Mouse (Mus musculus) liver (tissue): ENCODE results near the gene Tgfbrap1.
"Not testable (repeated sequence)": the region's sequence is repeated elsewhere in the genome, so short reads cannot be mapped to it uniquely, and the experiment has no call there.

Source experiments
- DNase-seq: peaks from one replicate; pipeline ENCODE4 v3.0.0-alpha.2; 2020; ENCODE audit warnings: mixed read lengths

Gene Tgfbrap1

GRCm38 (mm10) chr1:43098031-43098984, at the start of gene Tgfbrap1, which contains the start of gene AI597479:
Gene Tgfbrap1 (minus strand): TSS chr1:43098637.
Gene AI597479 (plus strand): TSS chr1:43098710.
- DNase-seq: peak; percentile 86

- DNase-seq: no peak
Observed at GRCm38 (mm10) chr1:43147474-43147873, 49.0 kb upstream of the Tgfbrap1 start.

GRCm38 (mm10) chr1:43145388-43145787, 47.0 kb upstream of the Tgfbrap1 start:
- no peak for DNase-seq

- DNase-seq: no peak
Observed at GRCm38 (mm10) chr1:43144338-43144906, 46.0 kb upstream of the Tgfbrap1 start.

GRCm38 (mm10) chr1:43143791-43144190, 45.4 kb upstream of the Tgfbrap1 start:
- no peak for DNase-seq

- no peak for DNase-seq
Observed at GRCm38 (mm10) chr1:43143284-43143683, 44.8 kb upstream of the Tgfbrap1 start.

GRCm38 (mm10) chr1:43142849-43143248, 44.4 kb upstream of the Tgfbrap1 start:
- DNase-seq: no peak

DNA sequence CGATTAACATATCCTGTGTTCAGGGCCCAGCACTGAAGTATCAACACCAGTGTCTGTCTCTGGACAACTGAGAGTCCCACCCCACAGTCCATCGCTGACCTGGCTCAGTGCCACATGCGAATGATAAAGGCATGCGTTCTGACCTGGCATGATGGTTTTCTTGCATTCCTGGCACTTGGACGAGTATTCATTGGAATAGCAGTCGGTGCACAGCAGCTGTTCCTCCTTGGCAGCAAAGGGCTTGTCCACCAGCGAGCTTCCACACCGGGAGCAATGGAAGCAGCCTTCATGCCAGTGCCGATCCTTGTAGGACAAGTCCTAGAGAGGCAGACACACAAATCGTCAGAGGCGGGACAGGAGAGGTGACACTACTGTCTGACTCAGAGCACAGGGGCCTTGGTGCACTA, 43.1 kb upstream of the Tgfbrap1 start:
- no peak for DNase-seq

- peak; percentile 85 for DNase-seq
Observed at GRCm38 (mm10) chr1:43139587-43140266, 41.3 kb upstream of the Tgfbrap1 start.

- DNase-seq: peak; percentile 19
Observed at GRCm38 (mm10) chr1:43138268-43138812, 39.9 kb upstream of the Tgfbrap1 start.

- no peak for DNase-seq
Observed at GRCm38 (mm10) chr1:43137334-43137733, 38.9 kb upstream of the Tgfbrap1 start.

- DNase-seq: not testable (repeated sequence)
Observed at GRCm38 (mm10) chr1:43136488-43137029, 38.1 kb upstream of the Tgfbrap1 start.

DNA sequence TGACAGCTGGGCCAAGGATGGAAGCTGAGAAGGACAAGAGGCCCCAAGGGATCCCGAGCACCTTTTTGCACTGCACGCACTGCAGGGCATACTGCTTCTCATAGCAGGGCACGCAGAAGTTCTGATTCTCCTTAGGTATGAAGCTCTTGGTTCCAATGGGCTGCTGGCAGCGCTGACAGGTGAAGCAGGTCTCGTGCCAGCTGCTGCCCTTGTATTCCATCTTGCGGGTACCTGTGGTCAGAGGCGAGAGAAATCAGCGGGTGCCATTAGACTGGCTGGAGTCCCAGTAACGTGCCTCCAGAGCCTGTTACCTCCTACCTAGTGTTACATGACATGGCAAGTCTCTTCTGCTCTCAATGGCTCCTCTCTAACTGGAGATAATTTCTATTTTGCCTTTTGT, 33.2 kb upstream of the Tgfbrap1 start:
- DNase-seq: no peak

DNA sequence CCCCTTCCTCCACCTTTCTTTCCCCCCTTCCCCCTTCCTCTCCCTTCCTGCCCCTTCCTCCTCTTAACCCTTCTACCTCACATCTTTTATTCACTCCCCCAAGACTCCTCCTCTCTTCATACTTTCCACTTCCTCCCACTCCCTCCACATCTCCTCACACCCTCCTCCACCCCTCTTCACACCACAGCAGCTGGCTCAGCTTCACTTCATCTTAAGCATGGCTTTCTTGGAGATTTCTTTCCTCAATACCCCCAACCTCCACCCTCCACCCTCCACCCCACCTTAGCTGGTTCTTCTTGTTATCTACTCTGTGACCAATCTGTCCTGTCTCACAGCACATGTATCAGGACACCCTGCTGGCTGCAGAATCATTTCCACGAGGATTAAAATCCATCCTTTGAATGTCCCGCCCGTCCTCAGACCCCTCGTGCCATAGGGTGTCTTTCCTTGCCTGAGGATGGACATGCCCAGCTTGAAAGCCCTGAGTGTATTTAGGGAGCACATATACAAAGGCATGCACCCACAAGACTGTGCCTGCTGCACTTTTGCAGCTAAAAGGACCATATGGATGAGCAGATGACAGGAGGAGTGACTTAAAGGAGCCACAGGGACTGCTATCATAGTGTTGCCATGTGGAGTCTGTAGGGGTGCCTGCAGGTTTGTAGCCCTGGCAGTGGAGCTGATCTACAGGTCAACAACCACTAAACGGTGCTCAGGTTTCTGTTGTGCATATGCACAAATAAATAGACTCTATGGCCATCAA, 32.0 kb upstream of the Tgfbrap1 start:
- no peak for DNase-seq

- no peak for DNase-seq
Observed at GRCm38 (mm10) chr1:43127820-43128610, 29.6 kb upstream of the Tgfbrap1 start.

- no peak for DNase-seq
Observed at GRCm38 (mm10) chr1:43127196-43127595, 28.8 kb upstream of the Tgfbrap1 start.

DNA sequence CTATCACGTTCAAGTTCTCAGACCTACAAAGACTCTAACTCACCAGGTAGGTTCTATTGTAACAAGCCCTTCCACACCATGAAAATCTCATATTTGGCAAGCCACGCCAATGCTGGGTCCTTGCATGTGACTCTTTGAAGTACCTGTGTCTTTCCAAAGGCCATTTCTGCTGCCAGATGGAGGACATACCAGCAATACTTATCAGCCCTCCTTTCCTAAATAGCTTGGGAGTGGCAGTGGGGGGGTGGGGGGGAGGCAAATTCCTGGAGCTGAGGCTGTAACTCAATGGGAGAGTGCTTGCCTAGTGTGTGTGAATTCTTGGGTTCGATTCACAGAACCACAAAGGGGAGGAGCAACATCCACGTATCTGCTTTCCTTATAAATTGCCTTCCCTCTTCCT, 26.3 kb upstream of the Tgfbrap1 start:
- no peak for DNase-seq

DNA sequence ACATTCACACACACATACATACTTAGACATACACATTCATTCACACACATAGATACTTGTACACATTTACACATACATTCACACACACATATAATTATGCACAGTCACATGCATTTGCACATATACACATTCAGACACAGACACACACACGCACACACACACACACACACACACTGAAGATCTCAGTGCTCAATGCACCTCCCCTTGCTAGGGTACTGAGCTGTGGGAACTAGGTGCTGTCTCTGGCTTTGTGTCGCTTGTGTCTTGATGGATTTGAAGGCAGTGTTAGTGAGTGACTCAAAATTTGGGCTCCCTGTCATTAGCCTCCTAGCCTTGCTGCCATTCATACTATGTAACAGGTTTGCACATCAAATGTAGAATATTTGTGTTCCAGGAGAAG, 24.2 kb upstream of the Tgfbrap1 start:
- DNase-seq: no peak

DNA sequence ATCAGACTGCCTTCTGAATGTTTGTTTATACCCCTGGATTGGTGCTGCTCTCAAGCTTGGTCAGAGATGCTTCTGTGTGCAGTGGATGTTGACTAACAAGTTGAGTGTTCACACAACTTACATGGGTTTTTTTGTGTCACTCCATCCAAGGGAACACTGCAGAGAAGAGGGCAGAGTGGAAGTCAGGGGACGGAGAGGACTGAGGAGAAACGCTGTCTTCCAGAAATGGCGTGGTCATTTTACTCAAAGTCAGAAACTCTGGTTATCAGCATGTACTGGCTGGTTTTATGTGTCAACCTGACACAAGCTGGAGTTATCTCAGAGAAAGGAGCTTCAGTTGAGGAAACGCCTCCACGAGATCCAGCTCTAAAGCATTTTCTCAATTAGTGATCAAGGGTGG, 22.5 kb upstream of the Tgfbrap1 start:
- DNase-seq: no peak

DNA sequence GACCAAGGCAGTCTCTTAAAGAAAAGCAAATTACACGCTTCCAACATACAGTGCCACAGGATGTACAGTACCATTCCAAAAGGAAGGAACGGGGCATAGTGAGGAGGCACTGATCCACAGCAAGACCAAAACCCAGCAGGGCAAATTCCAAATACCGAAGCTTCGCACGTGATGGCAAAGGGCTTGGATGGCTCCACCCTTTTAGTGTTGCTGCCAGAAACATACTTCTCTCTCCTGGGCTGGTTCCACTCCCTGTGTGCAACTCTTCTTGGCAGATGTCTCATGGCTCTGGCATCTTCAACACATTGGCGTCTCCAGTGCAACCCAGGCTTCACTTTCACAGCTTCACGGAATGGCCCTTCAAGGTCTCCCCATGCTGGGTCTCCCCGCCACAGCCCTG, 19.0 kb upstream of the Tgfbrap1 start:
- DNase-seq: no peak

DNA sequence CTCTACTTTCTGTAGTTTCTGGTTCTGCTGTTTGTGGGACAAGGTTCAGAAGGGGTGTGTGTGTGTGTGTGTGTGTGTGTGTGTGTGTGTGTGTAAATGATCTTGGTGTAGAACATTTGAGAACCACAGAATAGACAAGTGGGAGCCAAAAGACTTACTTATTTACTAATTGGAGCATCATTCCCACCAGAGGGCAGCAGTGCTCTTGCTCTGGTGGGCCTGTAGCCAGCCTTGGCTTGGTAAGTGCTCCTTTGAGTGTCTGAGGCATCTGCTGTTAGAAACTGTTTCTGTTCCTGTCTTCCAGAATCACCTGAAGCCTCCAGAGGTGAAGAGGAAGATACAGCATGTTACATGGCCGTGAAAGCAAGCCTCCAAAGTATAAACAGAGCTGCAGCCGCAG, 14.4 kb upstream of the Tgfbrap1 start:
- DNase-seq: peak; percentile 40
